Mouse (Mus musculus): ENCODE measurements around the gene Kif3c.

DNA sequence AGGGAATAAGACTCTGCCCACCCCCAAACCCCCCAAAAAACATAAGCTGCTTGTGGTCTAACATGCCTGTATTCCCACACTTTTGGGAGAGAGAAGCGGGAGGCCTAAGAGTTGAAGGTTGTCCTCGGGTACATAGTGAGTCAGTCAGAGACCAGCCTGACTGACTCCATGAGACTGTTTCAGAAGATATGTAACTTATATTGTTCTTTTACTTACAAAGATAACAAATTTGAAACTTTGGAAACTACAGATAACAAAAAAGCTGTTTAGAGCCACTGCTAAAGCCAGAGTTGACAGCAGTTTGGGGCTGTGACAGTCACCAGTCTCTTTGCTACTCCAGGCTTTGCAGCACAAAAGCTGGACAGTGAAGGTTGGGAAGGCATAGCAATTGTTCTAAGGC is 39.7 kb upstream of the Kif3c start:
- TF ChIP-seq CTCF (IDR thresholded peaks at IDR 0.05; ENCODE audit: low read depth) = no peak
- no peak for TF ChIP-seq EP300 (optimal IDR thresholded peaks at IDR 0.05)
